Mouse (Mus musculus) megakaryocyte, embryonic 14.5 days (primary cell): ENCODE results near the gene Ppm1g.

Experiments
- FLI1 ChIP-seq: IDR thresholded peaks from 2 replicates; pipeline ENCODE4 v1.6.1; 2012; ENCODE audit warnings: low read length, inconsistent platforms, mixed read lengths
- GATA1 ChIP-seq: IDR thresholded peaks from 3 replicates; pipeline ENCODE4 v1.6.1; 2012; ENCODE audit warnings: mixed read lengths, low read length, inconsistent platforms, borderline replicate concordance

GRCm38 (mm10) chr5:31254452-31254851 is 34.0 kb upstream of the Ppm1g start:
- TF ChIP-seq GATA1 (no peak), FLI1 (no peak)
